Mouse (Mus musculus): ENCODE measurements around the gene Steap3. TPM values are rescaled to one million over a fixed set of nuclear protein-coding genes. Genes with fewer than 3 reads are reported as not detected.

Steap3 gene
- polyA plus RNA-seq, 1 experiment from 2014 or later = 3.3 TPM

Other genes starting within 250 kb of the Steap3 start
- 6.1 and 8.9 TPM in 2 replicates for gene Tmem37, start 198.6 kb downstream of the Steap3 start, polyA plus RNA-seq (2014; fragmentation: Nextera tagmentation; extraction: Ambion mirVana)
- 674 and 686 TPM in 2 replicates for gene Dbi, start 151.6 kb downstream of the Steap3 start, polyA plus RNA-seq (2014; fragmentation: Nextera tagmentation; extraction: Ambion mirVana)
- gene 3110009E18Rik, start 151.5 kb downstream of the Steap3 start, polyA plus RNA-seq (2014; fragmentation: Nextera tagmentation; extraction: Ambion mirVana) = 20.7 and 21.1 TPM in 2 replicates
- gene C1ql2, start 67.9 kb upstream of the Steap3 start, polyA plus RNA-seq (2014; fragmentation: Nextera tagmentation; extraction: Ambion mirVana) = 0.21 and 0.24 TPM in 2 replicates
- 0.10 TPM in 1 of 2 replicates, not detected in the other for gene Marco, start 232.3 kb upstream of the Steap3 start, polyA plus RNA-seq (2014; fragmentation: Nextera tagmentation; extraction: Ambion mirVana)

All from embryonic facial prominence, embryonic 11.5 days (tissue).